Mouse (Mus musculus) spleen, adult 18-20 months (tissue): ENCODE data around the gene Naa35.
A peak's percentile ranks its signal among the peaks of the same experiment; 100 is the strongest.

Experiments
- DNase-seq, 2 experiments: peaks; one replicate each; pipeline ENCODE4 v3.0.0; 2022; ENCODE audit warnings: mixed read lengths in 2 of 2

Naa35 gene

GRCm38 (mm10) chr13:59642818-59643217 is 57.8 kb downstream of the Naa35 start:
- DNase-seq, result no peak

DNA sequence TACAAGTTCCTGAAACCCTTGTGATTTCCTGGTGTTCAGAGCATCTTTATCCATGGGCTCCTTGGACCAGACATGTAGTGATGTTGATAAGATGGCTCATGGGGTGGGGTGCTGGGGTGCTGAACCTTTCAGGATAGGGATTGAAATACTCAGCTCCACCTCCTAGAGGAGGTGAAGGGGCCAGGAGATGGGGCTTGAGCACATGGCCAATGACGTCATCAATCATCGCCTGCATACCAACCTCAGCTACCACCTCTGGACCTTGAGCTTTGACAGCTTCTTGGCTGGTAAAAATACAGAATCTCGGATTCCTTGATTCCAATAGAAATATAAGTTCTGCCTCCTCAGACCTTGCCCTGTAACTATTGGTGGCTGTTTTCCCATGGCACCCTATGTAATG is 60.4 kb downstream of the Naa35 start:
- no peak for DNase-seq

- no peak for DNase-seq
Measured at GRCm38 (mm10) chr13:59646674-59647244, 61.7 kb downstream of the Naa35 start.

DNA sequence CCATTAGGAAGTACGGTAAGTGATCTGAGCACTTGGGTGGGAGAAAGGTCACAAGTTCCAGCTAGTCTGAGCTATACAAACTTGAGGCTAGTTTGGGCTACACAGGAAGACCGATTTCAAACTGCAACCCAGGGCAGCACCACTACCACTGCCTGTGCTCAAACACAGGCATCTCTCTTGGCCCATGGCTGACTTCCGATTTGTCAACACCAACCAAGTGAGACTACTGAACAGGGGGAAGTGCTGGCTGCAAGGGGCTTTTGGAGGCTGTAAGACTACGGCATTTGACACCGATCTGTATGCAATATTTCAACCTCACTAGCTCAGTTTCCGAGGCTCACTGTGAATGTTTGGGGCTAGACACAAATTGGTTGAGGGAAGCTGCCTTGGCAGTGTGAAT is 62.4 kb downstream of the Naa35 start:
- DNase-seq, result no peak

DNA sequence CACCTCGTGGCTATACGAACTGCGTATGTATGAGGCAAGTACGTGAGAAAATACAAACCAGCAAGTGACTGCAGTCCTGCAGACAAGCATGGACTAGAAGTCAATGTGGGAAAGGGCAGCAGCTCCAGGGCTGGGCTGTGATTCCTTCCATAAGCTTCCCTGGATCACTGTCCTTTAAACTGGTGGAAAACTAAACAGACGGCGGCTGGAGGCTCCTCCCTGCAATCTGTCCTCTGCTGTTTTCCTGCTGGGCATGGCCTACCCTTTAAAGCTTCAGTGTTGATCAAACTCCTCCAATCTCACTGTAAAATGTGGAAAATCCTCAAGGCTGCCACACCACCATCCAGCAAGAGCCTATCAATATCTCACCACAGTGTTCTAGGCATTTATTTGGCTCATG is 63.5 kb downstream of the Naa35 start:
- DNase-seq, result no peak

- no peak for DNase-seq
Measured at GRCm38 (mm10) chr13:59649781-59650180, 64.7 kb downstream of the Naa35 start.

GRCm38 (mm10) chr13:59652651-59653050 is 67.6 kb downstream of the Naa35 start:
- no peak for DNase-seq

DNA sequence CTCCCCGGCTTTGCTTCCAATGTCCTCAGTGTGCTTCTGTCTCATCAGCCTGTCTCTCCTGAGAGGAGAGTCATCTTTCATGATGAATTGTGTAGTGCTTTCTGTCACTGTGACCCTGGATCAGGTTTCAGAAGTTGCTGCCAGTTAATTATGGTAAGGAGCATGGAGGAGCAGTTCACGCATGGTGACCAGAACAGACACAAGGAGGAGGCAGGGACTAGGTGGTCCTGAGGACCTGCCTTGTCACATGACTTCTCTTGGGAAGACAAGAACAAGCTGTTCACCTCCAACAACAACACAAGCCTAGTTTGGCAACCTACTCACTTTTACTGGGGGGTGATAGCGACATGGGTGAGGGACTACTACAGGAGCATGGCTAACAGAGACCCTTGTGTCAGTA is 68.1 kb downstream of the Naa35 start:
- DNase-seq, result no peak

GRCm38 (mm10) chr13:59654465-59654864 is 69.4 kb downstream of the Naa35 start:
- no peak for DNase-seq

DNA sequence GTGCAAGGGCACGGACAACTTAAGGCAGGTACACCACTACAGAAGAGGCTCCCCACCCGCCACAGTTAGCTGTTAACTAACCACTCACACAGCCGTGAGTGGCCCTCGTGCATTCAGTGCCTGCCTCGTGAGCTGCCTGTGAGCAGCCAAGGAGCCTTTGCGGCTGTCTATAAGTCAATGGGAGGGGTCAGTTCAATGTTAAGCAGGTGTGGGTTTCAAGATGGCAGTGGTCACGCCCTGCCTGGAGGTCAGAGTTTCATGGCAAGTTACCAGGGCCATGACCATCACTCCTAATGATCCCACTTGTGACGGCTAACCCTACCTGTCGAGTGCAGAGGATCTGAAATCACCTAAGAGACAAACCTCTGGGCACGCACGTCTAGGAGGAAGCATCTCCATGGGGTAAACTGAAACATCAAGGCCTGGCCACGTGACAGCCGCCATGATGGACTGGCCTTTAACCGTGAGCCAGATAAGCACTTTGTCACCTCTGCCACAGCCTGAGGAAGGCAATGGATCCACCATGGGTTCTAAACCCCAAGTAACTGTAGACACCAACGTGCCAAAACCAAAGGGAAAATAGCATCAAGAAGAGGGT is 70.8 kb downstream of the Naa35 start:
- DNase-seq, result no peak

- DNase-seq, result peak; percentile 56 to 60
Measured at GRCm38 (mm10) chr13:59656316-59656832, 71.3 kb downstream of the Naa35 start.

GRCm38 (mm10) chr13:59656975-59657388 is 71.9 kb downstream of the Naa35 start:
- DNase-seq, result no peak

DNA sequence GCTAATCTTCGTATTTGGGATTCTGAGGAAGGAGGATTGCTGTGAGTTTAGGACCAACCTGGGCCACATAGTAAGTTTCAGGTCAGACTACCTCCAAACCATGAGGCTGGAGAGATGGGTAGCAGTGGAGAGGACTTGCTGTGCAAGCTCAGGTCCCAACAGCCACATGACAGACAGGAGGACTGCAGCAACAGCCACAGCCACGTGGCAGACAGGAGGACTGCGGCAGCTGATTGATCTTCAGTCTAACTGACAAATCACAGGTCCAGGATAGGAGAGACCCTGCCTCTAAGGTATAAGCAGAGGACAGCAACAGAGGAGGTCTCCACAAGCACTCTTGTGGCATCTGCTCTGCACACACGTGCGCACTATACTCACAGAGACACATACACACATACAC is 72.7 kb downstream of the Naa35 start:
- no peak for DNase-seq

DNA sequence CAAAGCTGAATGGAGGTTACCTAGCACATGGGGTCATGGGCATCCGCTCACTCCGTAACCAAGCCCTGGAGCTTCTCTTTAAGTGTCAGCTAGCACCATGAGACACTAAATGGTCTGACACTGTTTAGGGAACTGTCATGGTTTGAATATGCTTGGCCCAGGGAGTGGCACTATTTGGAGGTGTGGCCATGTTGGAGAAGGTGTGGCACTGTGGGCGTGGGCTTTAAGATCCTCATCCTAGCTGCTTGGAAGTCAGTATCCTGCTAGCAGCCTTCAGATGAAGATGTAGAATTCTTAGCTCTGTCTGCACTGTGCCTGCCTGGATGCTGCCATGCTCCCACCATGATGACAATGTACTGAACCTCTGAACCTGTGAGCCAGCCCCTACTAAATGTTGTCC is 75.3 kb downstream of the Naa35 start:
- no peak for DNase-seq

GRCm38 (mm10) chr13:59661387-59661786 is 76.3 kb downstream of the Naa35 start:
- DNase-seq, result no peak

GRCm38 (mm10) chr13:59661966-59662365 is 76.9 kb downstream of the Naa35 start:
- no peak for DNase-seq

DNA sequence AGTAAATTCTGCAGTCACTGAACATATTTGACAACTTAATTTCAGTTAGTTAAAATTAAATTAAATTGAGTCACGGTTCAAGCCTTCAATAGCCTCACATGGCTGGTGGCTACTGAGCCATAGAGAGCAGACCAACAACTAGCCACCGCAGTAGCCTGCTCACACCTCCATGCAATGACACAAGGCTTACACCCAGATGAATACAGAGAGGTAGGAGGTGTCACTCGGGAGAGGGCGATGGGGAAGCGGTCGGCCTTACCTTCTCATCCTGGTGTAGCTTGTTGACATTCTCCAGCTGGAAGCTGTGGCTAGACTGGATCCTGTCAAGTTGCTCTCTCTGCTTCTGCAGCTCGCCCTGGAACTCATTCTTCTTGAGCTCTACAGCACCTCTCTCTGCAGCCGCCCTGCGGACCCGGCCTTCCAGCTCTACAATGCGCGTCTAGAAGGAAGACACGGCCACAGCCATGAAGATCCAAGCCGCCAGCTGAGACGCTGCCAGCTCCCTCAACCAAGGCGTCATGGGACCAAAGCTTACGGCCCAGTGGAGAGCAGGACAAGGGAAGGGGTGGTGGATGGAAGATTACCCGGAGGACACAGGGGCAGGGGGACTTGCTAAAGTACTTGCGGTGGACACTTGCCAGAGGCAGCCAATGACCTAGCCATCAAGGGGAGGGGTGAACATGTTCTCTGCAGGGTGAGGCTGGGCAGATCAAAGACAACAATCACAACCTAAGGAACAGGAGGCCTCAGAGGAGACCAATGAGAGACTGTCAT is 79.1 kb downstream of the Naa35 start:
- DNase-seq, result no peak

- DNase-seq, result no peak
Measured at GRCm38 (mm10) chr13:59667763-59668162, 82.7 kb downstream of the Naa35 start.

GRCm38 (mm10) chr13:59668501-59669093 is 83.5 kb downstream of the Naa35 start:
- peak; percentile 51 to 55 for DNase-seq

- DNase-seq, result no peak
Measured at GRCm38 (mm10) chr13:59669946-59670345, 84.9 kb downstream of the Naa35 start.

GRCm38 (mm10) chr13:59671521-59671920 is 86.5 kb downstream of the Naa35 start:
- DNase-seq, result no peak

DNA sequence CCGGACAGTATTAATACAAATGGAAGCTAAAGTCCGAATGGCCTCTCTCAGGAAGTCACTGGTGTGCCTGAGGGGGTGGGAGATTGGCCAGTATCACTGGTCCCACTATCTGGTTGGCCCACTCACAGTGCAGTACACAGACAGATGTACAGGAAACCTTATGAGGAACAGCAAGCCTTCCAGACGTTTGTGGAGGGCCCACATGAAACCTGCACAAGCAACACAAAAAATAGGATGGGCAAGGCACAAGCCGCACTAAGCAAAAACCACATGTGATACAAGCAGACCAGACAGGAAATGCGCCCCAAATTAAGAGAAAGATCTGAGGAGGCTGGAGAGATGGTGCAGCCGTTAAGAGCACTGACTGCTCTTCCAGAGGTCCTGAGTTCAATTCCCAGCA is 87.2 kb downstream of the Naa35 start:
- no peak for DNase-seq

GRCm38 (mm10) chr13:59673597-59673996 is 88.5 kb downstream of the Naa35 start:
- DNase-seq, result no peak

DNA sequence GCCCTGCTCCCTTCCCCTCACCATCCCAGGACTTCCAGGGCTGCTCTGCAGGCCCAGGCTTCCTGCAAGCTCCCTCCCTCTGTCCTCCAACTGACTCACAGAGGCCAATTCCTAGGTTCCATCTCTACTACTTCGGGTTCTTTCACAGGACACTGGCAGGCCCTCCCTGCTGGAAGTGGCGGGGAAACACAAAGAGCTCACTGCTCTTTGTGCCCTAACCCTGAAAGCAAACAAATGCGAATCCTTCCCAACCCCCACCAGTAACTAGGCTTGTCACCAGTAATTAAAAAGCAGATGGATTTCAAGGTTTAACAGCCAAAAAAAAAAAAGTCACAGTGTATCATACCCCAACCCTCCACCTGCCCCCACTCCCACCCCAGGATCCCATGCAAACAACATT is 89.2 kb downstream of the Naa35 start:
- DNase-seq, result no peak
